Mouse (Mus musculus) testis, postnatal 14 days (tissue): ENCODE measurements around the gene Btg2.

Source experiments
- DNase-seq: peaks from one replicate; pipeline ENCODE4 v3.0.0; 2021; ENCODE audit warnings: low spot score

Gene Btg2

DNA sequence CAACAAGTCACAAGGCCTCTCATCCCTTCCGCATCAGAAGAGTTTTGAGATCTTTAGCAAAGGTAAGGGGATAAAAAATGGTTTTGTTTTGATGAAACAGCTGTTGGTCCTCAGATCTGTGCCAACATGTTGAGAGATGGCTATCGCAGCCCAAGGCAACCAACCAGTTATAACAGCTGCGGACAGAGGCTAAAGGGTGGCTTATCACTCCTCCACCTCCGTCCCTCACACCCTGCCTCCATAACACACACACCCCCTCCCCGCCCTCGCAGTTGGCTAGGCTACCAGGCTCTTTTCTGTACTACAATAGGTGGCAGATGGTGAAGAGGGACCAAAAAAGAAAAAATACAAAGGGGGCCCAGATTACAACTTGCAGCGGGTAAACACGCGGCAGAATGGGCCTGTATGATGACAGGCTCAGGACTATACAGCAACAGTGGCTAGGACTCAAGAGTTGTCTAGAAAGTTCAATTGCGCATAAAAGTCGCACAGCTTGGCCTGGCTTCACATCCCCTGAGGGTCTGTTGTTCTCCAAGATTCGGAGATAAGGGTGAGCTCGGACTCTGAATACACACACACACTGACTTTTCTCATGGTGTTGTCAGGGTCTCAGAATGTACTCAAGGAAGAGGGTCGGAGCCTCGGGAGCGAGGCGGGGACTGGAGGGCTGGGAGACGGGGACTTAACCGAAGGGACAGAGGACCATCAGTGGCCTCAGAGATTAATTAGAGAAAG lies 692 bp downstream of the Btg2 start:
- DNase-seq, result no peak

DNA sequence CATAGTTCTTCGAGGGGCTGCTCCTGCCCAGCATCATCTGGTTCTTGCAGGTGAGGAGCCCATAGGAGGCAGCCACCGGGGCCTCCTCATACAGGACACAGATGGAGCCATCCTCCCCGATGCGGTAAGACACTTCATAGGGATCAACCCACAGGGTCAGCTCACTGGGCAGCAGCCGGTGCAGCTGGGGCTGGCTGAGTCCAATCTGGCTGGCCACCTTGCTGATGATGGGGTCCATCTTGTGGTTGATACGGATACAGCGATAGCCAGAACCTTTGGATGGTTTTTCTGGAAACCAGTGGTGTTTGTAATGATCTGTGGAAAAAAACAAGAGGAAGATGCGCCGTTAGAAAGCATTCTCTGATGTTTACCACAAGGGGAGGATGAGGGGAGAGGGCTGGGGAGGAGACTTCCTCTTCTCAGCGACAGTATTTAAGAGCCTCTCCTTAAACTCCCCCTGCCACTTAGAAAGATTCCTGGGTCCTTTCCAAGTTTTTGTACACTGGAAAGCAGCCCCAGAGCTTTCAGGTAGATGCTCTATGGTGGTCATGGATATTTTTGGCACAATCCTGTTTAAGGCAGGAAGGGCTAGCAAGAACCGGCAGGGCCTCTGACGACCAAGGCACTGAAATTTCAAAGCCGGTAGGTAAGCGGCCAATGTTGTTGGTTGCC lies 1.4 kb downstream of the Btg2 start:
- DNase-seq, result no peak

DNA sequence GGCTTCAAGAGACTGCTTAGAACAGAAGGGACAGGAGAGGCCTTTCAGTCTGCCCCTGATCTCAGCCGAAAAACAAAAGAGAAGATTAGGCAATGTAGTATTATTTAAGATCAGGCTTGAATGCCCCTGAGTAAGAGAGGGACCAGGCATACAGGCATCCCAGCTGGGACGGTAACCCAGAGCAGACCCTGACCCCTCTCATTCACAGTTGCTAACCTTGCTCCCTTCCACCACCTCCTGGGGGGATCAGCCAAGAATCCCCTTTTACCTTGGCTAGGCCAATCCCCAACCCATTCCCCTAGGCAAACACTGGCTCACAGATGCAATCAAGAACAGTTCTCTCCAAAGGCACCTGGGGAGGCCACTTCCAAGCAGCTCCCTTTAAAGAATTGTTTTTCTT lies 2.1 kb downstream of the Btg2 start:
- DNase-seq, result no peak

DNA sequence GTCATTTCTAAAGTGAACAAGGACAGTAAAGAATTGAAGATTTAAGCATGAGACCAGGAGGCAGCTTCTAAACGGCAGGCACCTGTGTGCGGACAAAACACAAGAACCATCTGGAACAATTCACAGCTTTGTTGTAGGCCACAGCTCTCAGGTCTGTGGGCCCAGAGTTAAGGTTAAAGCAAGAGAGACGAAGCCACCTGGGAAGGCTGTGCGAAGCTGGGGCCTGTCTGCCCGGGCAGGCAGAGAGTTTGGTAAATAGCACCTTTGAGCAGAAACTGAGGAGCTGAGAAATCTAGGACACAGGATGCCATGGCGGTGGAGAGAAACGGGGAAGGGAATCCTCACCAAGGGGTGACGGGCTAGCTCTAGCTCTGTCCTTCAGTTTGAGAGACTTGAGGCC lies 3.4 kb downstream of the Btg2 start:
- no peak for DNase-seq

DNA sequence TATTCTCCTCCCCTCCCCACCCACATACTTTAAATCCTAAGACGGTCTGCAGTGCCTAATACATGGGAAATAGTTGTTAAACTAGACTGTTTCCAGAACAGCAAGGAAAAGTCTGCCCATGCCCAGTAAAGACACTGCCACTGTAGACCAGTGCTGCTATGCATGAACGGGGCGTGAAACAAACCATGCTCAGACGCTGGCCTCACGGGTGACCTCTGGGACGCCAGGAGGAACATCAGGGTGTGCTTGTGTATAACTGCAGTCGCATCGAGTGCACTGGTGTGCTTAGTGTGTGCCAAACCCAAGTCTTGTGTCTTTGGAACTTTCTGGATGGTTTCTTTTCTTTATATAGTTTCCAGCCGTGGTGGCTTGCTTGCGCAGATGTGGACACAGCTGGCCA lies 4.3 kb downstream of the Btg2 start:
- DNase-seq, result no peak

DNA sequence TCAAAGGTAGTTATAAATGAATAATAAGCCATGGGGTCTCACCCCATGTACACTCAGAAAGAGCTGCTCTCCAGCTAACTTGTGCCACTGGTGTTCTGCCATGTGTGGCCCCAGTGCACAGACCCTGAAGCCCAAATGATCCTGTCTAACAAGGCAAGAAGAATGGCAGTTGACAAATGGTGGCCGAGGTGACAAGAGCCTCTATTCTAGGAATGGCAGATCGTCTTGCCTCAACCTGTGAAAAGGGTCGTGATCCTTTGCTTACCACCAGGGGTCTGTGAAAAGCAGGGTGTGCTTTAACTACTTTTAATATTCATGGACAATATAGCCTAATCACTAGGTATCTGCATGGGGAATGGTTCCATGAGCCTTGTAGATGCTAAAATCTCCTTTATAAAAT lies 4.7 kb downstream of the Btg2 start:
- no peak for DNase-seq

DNA sequence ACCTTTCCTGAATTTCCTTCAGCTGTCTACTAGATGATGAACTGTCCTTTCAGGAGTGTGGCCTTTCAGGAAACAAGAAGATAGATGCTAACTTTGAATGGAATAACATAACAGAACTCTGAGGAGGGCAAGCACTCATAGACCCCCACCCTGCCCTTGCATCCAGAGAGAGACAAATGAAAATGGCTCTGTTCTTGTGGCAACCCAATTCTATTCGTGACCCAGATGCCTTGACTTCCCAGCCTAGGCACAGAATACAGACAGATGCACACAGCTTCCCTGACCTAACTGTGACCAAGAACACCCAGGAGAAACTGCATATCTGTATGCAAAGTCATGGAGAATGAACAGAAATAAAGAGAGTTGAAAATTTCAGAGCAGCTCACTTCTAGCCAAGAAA lies 5.3 kb downstream of the Btg2 start:
- DNase-seq, result no peak

DNA sequence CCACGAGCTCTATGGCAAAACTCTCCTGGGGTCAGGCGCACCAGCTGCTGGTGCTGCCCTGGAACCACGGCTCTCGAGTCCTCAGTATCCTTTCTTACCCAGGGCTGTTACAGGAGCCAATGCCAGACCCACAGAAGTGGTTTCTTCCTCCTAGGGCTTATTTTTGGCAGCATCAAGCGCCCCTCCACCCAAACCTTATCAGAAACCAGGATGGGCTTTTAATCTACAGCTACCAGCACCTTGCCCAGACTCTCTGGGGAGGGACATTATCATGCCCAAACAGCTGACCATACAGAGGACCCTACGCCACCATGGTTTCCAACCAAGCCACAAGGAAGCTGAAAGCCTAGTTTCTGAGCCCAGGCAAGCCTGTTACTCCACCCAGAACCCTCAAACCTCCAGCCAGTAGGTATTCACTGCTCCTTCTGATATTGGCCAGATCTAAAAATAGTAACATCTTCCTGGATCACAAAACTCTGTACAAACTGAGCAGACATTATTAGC lies 5.8 kb downstream of the Btg2 start:
- DNase-seq, result no peak

DNA sequence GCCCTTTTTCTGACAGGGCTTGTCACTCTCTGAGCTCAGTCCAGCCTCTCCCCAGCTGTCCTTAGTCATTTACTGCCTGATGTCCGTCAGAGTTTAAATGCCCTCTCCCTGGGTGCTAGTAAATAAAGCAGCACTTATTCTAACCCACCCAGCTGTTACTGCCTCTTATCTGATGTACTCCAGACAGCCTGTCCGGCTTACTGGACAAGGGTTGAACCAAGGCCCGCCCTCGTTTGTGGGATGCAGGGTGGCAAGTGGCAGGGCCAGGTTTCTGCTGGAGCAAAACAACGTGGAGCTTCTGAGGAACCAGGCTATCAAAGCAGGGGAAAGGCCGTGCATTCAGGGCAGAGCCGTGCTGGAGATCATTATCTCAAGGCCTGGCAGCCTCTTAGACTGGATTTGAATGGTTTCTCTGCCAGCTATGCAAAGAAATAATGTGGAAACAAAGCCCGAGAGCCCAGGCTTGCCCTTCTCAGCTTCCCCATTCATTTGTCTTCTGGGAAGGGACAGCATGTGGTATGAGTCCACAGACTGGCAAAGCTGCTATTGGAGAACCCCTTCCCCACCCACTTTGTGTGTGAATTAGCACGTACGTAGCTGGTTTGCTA lies 7.4 kb downstream of the Btg2 start:
- no peak for DNase-seq

DNA sequence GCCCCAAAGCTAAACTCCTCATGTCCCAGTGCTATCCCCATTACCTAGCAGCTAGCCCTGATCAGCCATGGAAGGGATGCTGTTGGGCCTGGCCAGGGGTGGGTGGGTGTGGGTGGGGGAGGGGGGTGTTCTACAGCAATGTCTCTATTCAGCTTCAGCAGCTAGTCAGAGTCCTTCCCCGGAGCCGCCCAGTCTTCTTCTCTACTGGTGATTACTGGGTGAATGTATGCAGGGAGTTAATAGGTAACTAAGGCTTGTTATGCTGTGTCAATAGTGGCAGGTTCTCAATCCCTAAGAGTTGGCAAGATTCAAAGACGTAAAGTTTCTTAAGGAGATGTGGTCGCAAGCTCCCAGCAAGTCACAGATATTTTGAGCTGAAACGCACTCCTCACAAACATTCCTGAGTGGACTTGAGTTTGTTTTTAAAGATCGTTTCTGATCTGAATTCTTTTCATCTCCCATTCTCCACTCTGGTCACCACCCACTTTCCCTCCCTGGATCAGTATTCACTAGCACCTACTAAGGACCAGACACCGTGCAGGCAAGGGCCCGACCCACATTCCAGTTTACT lies 8.7 kb downstream of the Btg2 start:
- DNase-seq, result no peak

DNA sequence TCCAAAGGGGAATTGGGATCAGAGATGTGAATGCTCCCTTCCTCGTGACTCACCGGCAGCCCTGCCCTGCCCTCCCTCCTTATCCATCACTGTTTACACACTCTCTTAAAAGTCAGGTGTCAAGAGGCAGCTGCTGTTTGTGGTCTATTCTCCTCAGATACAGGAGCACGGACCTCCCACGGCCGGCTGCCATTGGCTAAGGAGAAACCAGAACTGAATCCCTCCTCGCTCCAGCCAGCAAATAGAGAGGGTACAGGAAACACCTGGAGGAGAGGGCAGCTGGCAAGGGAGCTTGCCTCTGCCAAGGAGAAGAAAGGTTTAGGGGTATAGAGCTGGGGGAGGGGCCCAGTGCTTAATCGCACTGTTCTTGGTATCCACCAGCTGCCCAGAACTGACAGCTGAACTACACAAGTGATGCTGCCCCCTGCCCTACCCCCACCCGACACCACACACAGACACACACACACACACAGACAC lies 11.7 kb downstream of the Btg2 start:
- DNase-seq, result peak; percentile 83

DNA sequence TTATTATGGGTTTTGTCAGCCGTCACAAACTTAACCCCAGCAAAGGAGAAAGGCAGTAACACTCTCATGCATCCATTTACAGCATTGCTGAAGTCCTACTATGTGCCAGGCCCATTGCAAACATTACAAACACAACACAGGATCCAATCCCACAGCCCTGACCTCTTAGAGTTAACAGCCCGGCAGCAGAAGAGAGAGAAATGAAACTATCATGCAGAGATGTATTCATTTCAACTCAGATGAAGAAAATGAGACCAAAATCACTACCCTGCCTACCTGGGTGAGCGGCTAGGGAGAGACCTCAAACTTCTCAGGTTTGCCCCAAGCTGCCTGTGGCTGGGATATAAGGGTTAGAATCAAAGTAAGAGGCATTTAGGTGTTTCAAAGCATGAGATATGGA lies 12.4 kb downstream of the Btg2 start:
- DNase-seq, result no peak

DNA sequence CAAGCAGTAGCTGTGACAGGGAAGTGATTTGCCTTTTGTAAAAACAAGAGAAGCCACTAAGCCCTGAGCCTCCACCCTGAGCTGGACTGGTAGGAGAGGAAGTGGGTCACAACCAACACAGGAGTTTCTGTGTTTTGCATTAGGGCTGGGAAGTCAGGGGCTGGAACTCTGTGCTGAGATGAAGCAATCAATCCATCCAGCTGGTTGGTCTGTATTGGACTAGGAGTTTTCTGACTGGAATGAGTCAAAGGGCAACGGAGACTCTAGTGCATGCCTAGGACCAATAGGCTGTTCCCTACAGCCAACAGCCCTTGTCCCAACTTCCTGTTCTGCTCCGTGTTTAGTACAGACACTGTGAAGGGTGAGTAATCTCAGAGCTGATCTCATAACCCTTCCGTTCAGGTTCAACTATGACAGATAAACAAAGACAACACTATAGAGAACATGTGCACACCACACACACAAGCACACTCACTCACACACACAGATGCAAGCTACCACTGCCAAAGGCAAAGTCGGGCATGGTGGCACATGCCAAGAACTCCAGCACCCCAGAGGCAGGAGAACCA lies 13.6 kb downstream of the Btg2 start:
- DNase-seq, result no peak

DNA sequence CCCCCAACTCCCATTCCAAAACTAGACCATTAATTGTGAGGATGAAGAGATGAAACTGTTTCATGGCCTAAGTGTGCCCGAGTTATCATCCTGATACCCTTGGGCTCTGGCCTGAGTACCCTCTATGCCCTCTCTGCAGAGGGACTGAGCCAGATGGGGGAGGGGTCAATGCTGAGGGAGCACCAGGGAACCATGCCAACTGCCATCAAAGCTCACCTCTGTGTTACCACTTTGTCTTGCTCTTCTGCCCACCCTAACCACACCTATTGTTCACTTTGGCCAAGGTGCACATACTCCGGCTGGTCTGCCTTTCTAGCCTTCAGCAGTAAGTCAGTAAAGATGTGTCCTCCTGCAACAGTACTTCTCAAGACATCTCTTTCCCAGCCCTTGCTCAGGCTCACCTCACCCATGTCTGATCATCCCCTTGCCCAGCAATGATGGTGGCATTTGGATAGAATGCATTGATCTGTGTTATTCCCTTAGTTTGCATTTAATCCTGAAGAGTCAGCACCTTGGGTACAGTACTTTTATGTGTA lies 14.6 kb downstream of the Btg2 start:
- no peak for DNase-seq

DNA sequence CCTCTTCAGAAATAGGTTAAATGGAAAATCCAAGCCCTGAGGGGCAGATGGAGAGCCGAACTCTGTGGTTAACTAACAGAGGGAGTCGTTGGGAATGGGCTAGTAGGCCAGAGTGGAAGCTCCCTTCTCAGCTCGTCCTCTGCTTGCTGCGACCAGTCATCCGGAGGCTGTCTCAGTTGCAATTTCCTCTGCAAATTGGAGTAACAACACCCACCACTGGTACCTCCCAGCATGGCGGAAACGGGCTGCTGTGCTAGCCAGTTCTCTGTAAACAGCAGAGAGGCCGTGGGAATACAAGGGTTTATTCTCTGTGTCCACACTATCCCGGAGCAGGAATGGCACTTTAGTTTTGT lies 15.2 kb downstream of the Btg2 start:
- DNase-seq, result no peak

DNA sequence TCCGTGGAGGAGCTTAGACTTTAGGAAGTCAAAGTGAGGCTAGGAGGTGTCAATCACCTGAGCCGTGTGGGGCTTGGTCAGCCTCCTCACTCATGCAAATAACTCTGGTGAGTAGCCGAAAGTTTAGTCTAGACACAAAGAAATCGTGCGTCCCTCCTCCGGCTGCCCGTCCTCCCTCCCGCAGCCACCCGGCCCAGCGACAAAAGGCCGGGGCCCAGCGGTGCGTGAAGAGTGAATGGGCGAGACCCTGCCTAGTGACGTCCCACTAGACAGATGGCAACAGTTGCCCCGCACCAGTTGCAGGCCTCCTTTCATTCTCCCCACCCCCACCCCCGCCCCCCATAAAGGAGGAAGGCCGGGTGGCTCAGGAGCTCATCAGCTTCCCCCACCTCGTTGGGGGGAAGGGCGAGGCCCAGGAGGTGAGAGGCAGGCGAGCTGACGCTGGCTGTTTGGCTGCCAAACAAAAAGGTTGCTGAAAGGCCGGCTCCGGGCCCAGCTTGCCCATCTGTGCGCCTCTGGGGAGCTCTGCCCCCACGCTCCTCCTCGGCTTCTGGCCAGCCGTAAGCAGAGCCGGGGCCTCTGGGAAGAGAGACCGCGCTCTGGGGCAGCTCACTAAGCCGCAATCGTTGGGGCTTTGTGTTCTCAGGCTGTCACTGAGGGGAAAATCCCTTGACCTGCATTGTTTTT lies 15.7 kb downstream of the Btg2 start:
- DNase-seq, result peak; percentile 82

DNA sequence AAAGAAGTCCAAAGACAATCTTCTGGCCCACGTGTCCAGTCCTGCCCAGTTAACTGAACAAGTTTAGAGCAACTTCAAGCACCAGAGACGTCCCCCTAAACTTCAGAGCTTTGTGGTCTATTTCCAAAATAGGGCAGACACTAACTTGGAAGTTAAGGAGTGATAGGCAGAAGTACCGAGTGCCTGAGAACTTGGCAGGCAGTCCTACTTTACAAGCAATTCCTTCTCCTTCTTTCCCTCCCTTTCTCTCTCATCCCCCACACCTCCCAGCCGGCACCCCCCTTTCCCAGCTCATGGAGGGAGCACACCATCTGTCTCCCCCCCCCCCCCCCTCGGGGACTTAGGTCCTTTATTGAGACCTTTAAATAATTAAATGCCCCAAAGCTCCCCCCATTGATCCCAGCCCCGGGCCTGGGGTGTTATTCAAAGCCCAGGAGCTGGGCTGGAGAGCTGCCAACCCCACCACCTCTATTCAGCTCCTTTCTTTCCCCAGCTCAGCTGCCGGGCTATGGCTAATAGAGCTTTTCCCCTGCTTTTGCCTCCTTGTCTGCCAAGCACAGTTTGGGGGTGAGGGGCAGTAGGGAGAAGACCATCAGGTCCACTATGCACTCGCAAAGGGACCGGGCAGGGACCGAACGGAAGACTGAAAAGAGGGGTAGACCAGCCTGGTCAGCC lies 16.4 kb downstream of the Btg2 start:
- peak; percentile 36 for DNase-seq

DNA sequence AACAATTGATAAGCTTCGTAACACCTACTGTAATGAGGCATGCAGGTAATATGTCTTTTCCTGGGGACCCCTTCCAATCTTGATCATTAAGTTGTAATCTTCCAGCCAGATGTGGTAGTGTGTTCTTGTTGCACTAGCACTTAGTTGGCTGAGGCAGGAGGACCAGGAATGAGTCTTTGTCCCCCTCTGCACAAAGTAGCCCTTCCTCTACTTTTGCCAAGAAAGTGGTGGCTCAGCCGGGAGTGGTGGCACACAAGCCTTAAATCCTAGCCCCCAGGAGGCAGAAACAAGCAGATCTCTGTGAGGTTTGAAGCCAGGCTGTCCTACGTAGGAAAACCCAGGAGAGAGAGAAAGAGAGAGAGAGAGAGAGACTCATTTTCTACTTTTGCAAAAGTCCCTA lies 17.0 kb downstream of the Btg2 start:
- no peak for DNase-seq

DNA sequence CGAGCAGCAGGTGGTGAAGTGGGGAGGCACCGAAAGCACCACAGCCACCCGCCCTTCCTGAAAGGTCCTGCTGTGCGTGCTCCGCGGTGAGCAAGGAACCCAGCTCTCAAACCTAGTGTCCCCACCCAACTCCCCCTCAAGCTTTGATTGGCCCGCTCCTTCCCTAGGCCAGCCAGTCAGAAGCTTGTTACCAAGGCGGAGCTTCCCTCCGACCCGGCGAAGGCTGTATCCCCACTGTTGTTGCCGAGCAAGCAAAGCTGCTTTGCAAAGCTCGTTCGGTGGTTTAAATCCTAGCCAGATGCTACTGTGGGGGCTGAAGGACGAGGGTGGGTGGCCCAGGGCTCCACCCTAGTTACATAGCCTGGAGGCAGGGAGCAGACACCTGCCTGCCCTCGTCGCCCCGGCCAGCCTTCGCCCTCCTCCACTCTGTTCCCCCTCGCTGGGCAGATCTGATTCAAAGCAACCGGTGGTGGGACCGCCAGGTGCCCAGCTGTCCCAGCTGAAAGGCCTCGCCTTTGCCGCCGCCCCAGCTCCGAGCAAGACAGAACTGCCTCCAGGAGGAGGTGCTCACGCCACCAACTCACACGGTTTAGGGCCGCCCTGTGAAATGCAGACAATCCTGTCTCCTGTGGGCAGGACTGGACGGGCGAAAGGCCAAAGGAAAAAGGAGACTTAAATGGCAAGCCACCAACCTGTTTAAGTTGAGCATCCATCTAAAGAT lies 17.9 kb downstream of the Btg2 start:
- DNase-seq, result peak; percentile 91
